Mouse (Mus musculus) intestine, embryonic 14.5 days (tissue): ENCODE results near the gene Cmtm6. TPM values are rescaled to one million over a fixed set of nuclear protein-coding genes. Genes with fewer than 3 reads are reported as not detected.

ENCODE experiments used
- ATAC-seq: fragments of 200-750 bp; cut with Nextera tagmentation; replicated peaks from 2 replicates; pipeline ENCODE4 v1.8.0; 2017; ENCODE audit warnings: low read depth, moderate number of reproducible peaks, moderate TSS enrichment, moderate library complexity; ENCODE audit not compliant: low FRiP score, low TSS enrichment
- DNase-seq: peaks from one replicate; pipeline ENCODE4 v3.0.0-alpha.2; 2018; ENCODE audit warnings: low spot score
- H3K27ac ChIP-seq: fragments of 300-500 bp; sonication (generic); 2 replicates; pipeline ENCODE4 v1.5.1; 2014; ENCODE audit warnings: low read depth, mild to moderate bottlenecking, control low read depth
- H3K27me3 ChIP-seq: fragments of 300-500 bp; sonication (generic); replicated peaks from 2 replicates; pipeline ENCODE4 v1.6.1; 2014; ENCODE audit warnings: low read length, control low read depth; ENCODE audit not compliant: control insufficient read depth, insufficient read depth
- H3K36me3 ChIP-seq: fragments of 300-500 bp; sonication (generic); 2 replicates; pipeline ENCODE4 v1.6.1; 2014; ENCODE audit warnings: low read length, control low read depth; ENCODE audit not compliant: control insufficient read depth, insufficient read depth
- H3K4me1 ChIP-seq: fragments of 300-500 bp; sonication (generic); replicated peaks from 2 replicates; pipeline ENCODE4 v1.6.1; 2014; ENCODE audit warnings: low read length, control low read depth, mixed read lengths; ENCODE audit not compliant: control insufficient read depth, insufficient read depth
- H3K4me2 ChIP-seq: fragments of 300-500 bp; sonication (generic); 2 replicates; pipeline ENCODE4 v1.6.1; 2014; ENCODE audit warnings: low read length
- H3K4me3 ChIP-seq: fragments of 300-500 bp; sonication (generic); 2 replicates; pipeline ENCODE4 v1.5.1; 2014; ENCODE audit warnings: low read depth, low read length, control low read depth, mixed read lengths
- H3K9ac ChIP-seq: fragments of 300-500 bp; sonication (generic); 2 replicates; pipeline ENCODE4 v1.6.1; 2014; ENCODE audit warnings: mild to moderate bottlenecking, low read length
- H3K9me3 ChIP-seq: fragments of 300-500 bp; sonication (generic); 2 replicates; pipeline ENCODE4 v1.6.1; 2016; ENCODE audit warnings: low read length, control low read depth; ENCODE audit not compliant: control insufficient read depth
- WGBS: fragments of 180-500 bp; shearing (Covaris S2); extraction: QIAGEN DNeasy Blood & Tissue Kit; methylation state at CpG from one replicate; pipeline ENCODE4 v1.1.7; 2014; 5-methylcytosine and 5-hydroxymethylcytosine counted together
- polyA plus RNA-seq: library from polyadenylated mRNA; unstranded; fragments of >200 nt; fragmentation: Nextera tagmentation; extraction: Ambion mirVana; gene quantifications from 2 replicates; pipeline ENCODE4 v1.2.1, GENCODE M21; 2014

The Cmtm6 gene
- polyA plus RNA-seq, 1 experiment from 2014 or later: 61.5 TPM

GRCm38 (mm10) chr9:114779984-114780745 lies 49.2 kb downstream of the Cmtm6 start:
- Histone ChIP-seq H3K9me3 (no peaks in the 10 kb centered on the region), H3K36me3 (no peaks in the 10 kb centered on the region), H3K9ac (peak overlapping the region; percentile 74), H3K27ac (peak overlapping the region; percentile 80; the same call in 1 of the 2 replicates), H3K4me1 (peaks cover 10% of the 10 kb centered on the region), H3K27me3 (no peaks in the 10 kb centered on the region), H3K4me3 (peak overlapping the region; percentile 56), H3K4me2 (peak overlapping the region; percentile 93)
- WGBS: 29% methylated on average over 23 of the region's 23 CpGs
- DNase-seq (peak; percentile 72), ATAC-seq (no peak)

GRCm38 (mm10) chr9:114780746-114781525 lies 50.0 kb downstream of the Cmtm6 start:
- Histone ChIP-seq H3K4me3 (peak overlapping the region; percentile 56), H3K4me2 (peak overlapping the region; percentile 93), H3K27ac (peak overlapping the region; percentile 80), H3K36me3 (no peaks in the 10 kb centered on the region), H3K9me3 (no peaks in the 10 kb centered on the region), H3K4me1 (peaks cover 17% of the 10 kb centered on the region), H3K27me3 (no peaks in the 10 kb centered on the region), H3K9ac (peak overlapping the region; percentile 74)
- WGBS: under 1% methylated on average over 36 of the region's 38 CpGs
- DNase-seq (peak; percentile 82), ATAC-seq (peak; percentile 50)

- Histone ChIP-seq H3K4me2 (peak within 1 kb of the TSS; percentile 93), H3K36me3 (no peaks in the 10 kb centered on the region), H3K9me3 (no peaks in the 10 kb centered on the region), H3K27ac (peak within 1 kb of the TSS; percentile 80), H3K9ac (peak within 1 kb of the TSS; percentile 74), H3K4me3 (peak within 1 kb of the TSS; percentile 56), H3K4me1 (peaks cover 17% of the 10 kb centered on the region), H3K27me3 (no peaks in the 10 kb centered on the region)
- WGBS: 1% methylated on average over 54 of the region's 54 CpGs
- DNase-seq (peak; percentile 86), ATAC-seq (peak; percentile 88)
These were observed 50.8 kb downstream of the Cmtm6 start, which contains the start of gene Cmtm7 for GRCm38 (mm10) chr9:114781526-114782212. TSS of gene Cmtm7 (minus strand) at chr9:114781856.

GRCm38 (mm10) chr9:114785432-114786125 lies 54.7 kb downstream of the Cmtm6 start:
- no peak for DNase-seq
- WGBS: 14% methylated on average over 16 of the region's 16 CpGs

GRCm38 (mm10) chr9:114787134-114787533 lies 56.2 kb downstream of the Cmtm6 start:
- 94% methylated on average over 5 of the region's 5 CpGs for WGBS
- Histone ChIP-seq H3K36me3 (no peaks in the 10 kb centered on the region), H3K9me3 (no peaks in the 10 kb centered on the region), H3K4me3 (no peak overlapping the region), H3K27me3 (no peaks in the 10 kb centered on the region), H3K4me1 (peaks cover 7% of the 10 kb centered on the region), H3K4me2 (no peak overlapping the region), H3K9ac (no peak overlapping the region), H3K27ac (no peak overlapping the region)
- ATAC-seq (no peak), DNase-seq (no peak)

More at GRCm38 (mm10) chr9:114785432-114786125, 54.7 kb downstream of the Cmtm6 start:
- H3K4me3 ChIP-seq: no peak overlapping the region
- no peaks in the 10 kb centered on the region for H3K36me3 ChIP-seq
- no peak for ATAC-seq
- no peak overlapping the region for H3K4me2 ChIP-seq
- peaks cover 7% of the 10 kb centered on the region for H3K4me1 ChIP-seq
- no peak overlapping the region for H3K27ac ChIP-seq
- H3K9me3 ChIP-seq: no peaks in the 10 kb centered on the region
- no peaks in the 10 kb centered on the region for H3K27me3 ChIP-seq
- H3K9ac ChIP-seq: no peak overlapping the region

GRCm38 (mm10) chr9:114787716-114788115 lies 56.8 kb downstream of the Cmtm6 start:
- 88% methylated on average over 7 of the region's 7 CpGs for WGBS
- DNase-seq (no peak), ATAC-seq (no peak)
- Histone ChIP-seq H3K4me2 (no peak overlapping the region), H3K36me3 (no peaks in the 10 kb centered on the region), H3K4me1 (peaks cover 7% of the 10 kb centered on the region), H3K9me3 (no peaks in the 10 kb centered on the region), H3K27me3 (no peaks in the 10 kb centered on the region), H3K4me3 (no peak overlapping the region), H3K9ac (no peak overlapping the region), H3K27ac (no peak overlapping the region)

GRCm38 (mm10) chr9:114788697-114789096 lies 57.8 kb downstream of the Cmtm6 start:
- Histone ChIP-seq H3K4me1 (peaks cover 7% of the 10 kb centered on the region), H3K9me3 (no peaks in the 10 kb centered on the region), H3K36me3 (no peaks in the 10 kb centered on the region), H3K4me3 (no peak overlapping the region), H3K4me2 (no peak overlapping the region), H3K9ac (no peak overlapping the region), H3K27ac (no peak overlapping the region), H3K27me3 (no peaks in the 10 kb centered on the region)
- no peak for DNase-seq
- 85% methylated on average over 8 of the region's 8 CpGs for WGBS
- ATAC-seq: no peak

GRCm38 (mm10) chr9:114789557-114789956 lies 58.6 kb downstream of the Cmtm6 start:
- ATAC-seq: no peak
- no peak overlapping the region for H3K27ac ChIP-seq
- WGBS: 65% methylated on average over 7 of the region's 7 CpGs

More at GRCm38 (mm10) chr9:114789557-114789956, 58.6 kb downstream of the Cmtm6 start:
- Histone ChIP-seq H3K9ac (no peak overlapping the region), H3K4me2 (no peak overlapping the region), H3K9me3 (no peaks in the 10 kb centered on the region), H3K36me3 (no peaks in the 10 kb centered on the region), H3K4me3 (no peak overlapping the region), H3K27me3 (no peaks in the 10 kb centered on the region), H3K4me1 (peaks cover 7% of the 10 kb centered on the region)
- DNase-seq: no peak
